Mouse (Mus musculus): ENCODE measurements around the gene Nsun2. TPM values are rescaled to one million over a fixed set of nuclear protein-coding genes. Genes with fewer than 3 reads are reported as not detected.

The Nsun2 gene
- total RNA-seq, 1 experiment from 2014 or later = 84.0 TPM

- ATAC-seq (replicated peaks; ENCODE audit: insufficient number of reproducible peaks, low FRiP score, low TSS enrichment, poor library complexity, severe bottlenecking) = no peak
Observed at GRCm38 (mm10) chr13:69642656-69643216, 109.2 kb downstream of the Nsun2 start.

GRCm38 (mm10) chr13:69643937-69644336 is 110.4 kb downstream of the Nsun2 start:
- no peak for ATAC-seq (replicated peaks; ENCODE audit: insufficient number of reproducible peaks, low FRiP score, low TSS enrichment, poor library complexity, severe bottlenecking)

GRCm38 (mm10) chr13:69644427-69645166 is 111.1 kb downstream of the Nsun2 start:
- no peak for ATAC-seq (replicated peaks; ENCODE audit: insufficient number of reproducible peaks, low FRiP score, low TSS enrichment, poor library complexity, severe bottlenecking)

GRCm38 (mm10) chr13:69645694-69646423 is 112.3 kb downstream of the Nsun2 start:
- ATAC-seq (replicated peaks; ENCODE audit: insufficient number of reproducible peaks, low FRiP score, low TSS enrichment, poor library complexity, severe bottlenecking) = no peak

- no peak for ATAC-seq (replicated peaks; ENCODE audit: insufficient number of reproducible peaks, low FRiP score, low TSS enrichment, poor library complexity, severe bottlenecking)
Observed at GRCm38 (mm10) chr13:69646481-69646880, 112.9 kb downstream of the Nsun2 start.

GRCm38 (mm10) chr13:69654508-69654907 is 121.0 kb downstream of the Nsun2 start:
- ATAC-seq (replicated peaks; ENCODE audit: insufficient number of reproducible peaks, low FRiP score, low TSS enrichment, poor library complexity, severe bottlenecking) = no peak

- no peak for ATAC-seq (replicated peaks; ENCODE audit: insufficient number of reproducible peaks, low FRiP score, low TSS enrichment, poor library complexity, severe bottlenecking)
Observed at GRCm38 (mm10) chr13:69672121-69672520, 138.6 kb downstream of the Nsun2 start.

- ATAC-seq (replicated peaks; ENCODE audit: insufficient number of reproducible peaks, low FRiP score, low TSS enrichment, poor library complexity, severe bottlenecking) = 0 out of 2 replicates have a peak, but pooled peaks have one; percentile 40
Observed at GRCm38 (mm10) chr13:69672565-69672964, 139.0 kb downstream of the Nsun2 start.

- no peak for ATAC-seq (replicated peaks; ENCODE audit: insufficient number of reproducible peaks, low FRiP score, low TSS enrichment, poor library complexity, severe bottlenecking)
Observed at GRCm38 (mm10) chr13:69673197-69673920, 139.8 kb downstream of the Nsun2 start.

- ATAC-seq (replicated peaks; ENCODE audit: insufficient number of reproducible peaks, low FRiP score, low TSS enrichment, poor library complexity, severe bottlenecking) = no peak
Observed at GRCm38 (mm10) chr13:69673921-69674618, 140.5 kb downstream of the Nsun2 start.

Other genes starting within 250 kb of the Nsun2 start
- gene Tent4a, start 871 bp downstream of the Nsun2 start, total RNA-seq (2017) = 4.9 to 16.1 TPM (median 9.2 TPM) in 3 replicates
- 1.5 to 2.1 TPM in 2 of 3 replicates, not detected in the other for gene Srd5a1, start 77.7 kb downstream of the Nsun2 start, total RNA-seq (2017)
- gene Ube2ql1, start 206.1 kb downstream of the Nsun2 start, total RNA-seq (2017) = not detected in 3 replicates